Comparison of ENCODE assay signal across 9 mouse cellular contexts in genomic region chr9:37689970-37690686, GRCm38 (mm10). TPM values are rescaled to one million over a fixed set of nuclear protein-coding genes. Genes with fewer than 3 reads are reported as not detected.
A peak's percentile ranks its signal among the peaks of the same experiment; 100 is the strongest.
DNase-seq lines count a peak whose midpoint lies in the region; ATAC-seq and TF ChIP-seq lines count a peak whose summit lies in the region.
"Had no signal": no experiment of that assay in that cellular context is flagged by ENCODE, and none has a peak within 500 bp of the region (broad histone marks: within the 10 kb centered on the region; RNA-seq: fewer than 3 reads in every experiment).

No protein-coding gene starts in this region.

- TF ChIP-seq CTCF in stomach, postnatal 0 days (IDR thresholded peaks at IDR 0.05; ENCODE audit: low read depth), result peak; percentile 76

- no peaks in the 10 kb centered on the region for H3K4me1 ChIP-seq in heart, embryonic 12.5 days (replicated peaks)
- no peaks in the 10 kb centered on the region for H3K4me1 ChIP-seq in stomach, postnatal 0 days (replicated peaks; ENCODE audit: control insufficient read depth, insufficient read depth)

- no peak overlapping the region for H3K27ac ChIP-seq in heart, embryonic 12.5 days (ENCODE audit: poor library complexity, severe bottlenecking)
- H3K27ac ChIP-seq in stomach, postnatal 0 days (replicated peaks), result no peak overlapping the region

- H3K4me3 ChIP-seq in heart, embryonic 12.5 days, result no peak overlapping the region
- H3K4me3 ChIP-seq in stomach, postnatal 0 days (ENCODE audit: low read depth, low read length), result no peak overlapping the region

- ATAC-seq in heart, embryonic 12.5 days (ENCODE audit: insufficient number of reproducible peaks, low FRiP score), result no peak
- ATAC-seq in stomach, postnatal 0 days (ENCODE audit: low FRiP score, low TSS enrichment), result no peak

- TF ChIP-seq EP300 in stomach, postnatal 0 days (optimal IDR thresholded peaks at IDR 0.05), result no peak

- H3K9ac ChIP-seq in heart, embryonic 12.5 days, result no peak overlapping the region
- no peak overlapping the region for H3K9ac ChIP-seq in stomach, postnatal 0 days (ENCODE audit: low read length)

- no peak overlapping the region for H3K4me2 ChIP-seq in heart, embryonic 12.5 days
- no peak overlapping the region for H3K4me2 ChIP-seq in stomach, postnatal 0 days (replicated peaks; ENCODE audit: low read depth)

- DNase-seq in heart, postnatal 4 days, result peak; percentile 26
- peak; percentile 8 for DNase-seq in urinary bladder, postnatal 25 days (ENCODE audit: low spot score)
- no peak for DNase-seq in urinary bladder, adult 18-20 months (ENCODE audit: low spot score in 2 of 2)
- peak; percentile 48 for DNase-seq in forelimb bud, embryonic 11.5 days (ENCODE audit: low read depth, low spot score)
- no peak for DNase-seq in stomach, postnatal 0 days (ENCODE audit: low spot score)
- no peak for DNase-seq in layer of hippocampus, postnatal 25 days (ENCODE audit: extremely low spot score in 1 of 2, low spot score in 1 of 2)
- DNase-seq in heart, adult 9 months (ENCODE audit: low spot score in 2 of 2), result no peak
- DNase-seq: layer of hippocampus, adult 9-11 months had no signal

- H3K9me3 ChIP-seq in heart, embryonic 12.5 days (replicated peaks), result no peaks in the 10 kb centered on the region
- no peaks in the 10 kb centered on the region for H3K9me3 ChIP-seq in stomach, postnatal 0 days (ENCODE audit: control insufficient read depth, low read length)

- H3K36me3 ChIP-seq in heart, embryonic 12.5 days, result no peaks in the 10 kb centered on the region
- no peaks in the 10 kb centered on the region for H3K36me3 ChIP-seq in stomach, postnatal 0 days (ENCODE audit: control insufficient read depth, insufficient read depth, low read length)

- no peaks in the 10 kb centered on the region for H3K27me3 ChIP-seq in heart, embryonic 12.5 days (replicated peaks)
- H3K27me3 ChIP-seq in stomach, postnatal 0 days (ENCODE audit: control insufficient read depth, insufficient read depth, low read length), result no peaks in the 10 kb centered on the region

- WGBS in heart, embryonic 12.5 days, result 55% methylated on average over 5 of the region's 5 CpGs
- WGBS in stomach, postnatal 0 days, result 61% methylated on average over 5 of the region's 5 CpGs

RNA-seq across cellular contexts. Expression of gene Panx3, which starts 21.1 kb away (rescaled TPM):
- not detected for total RNA-seq in heart, postnatal 4 days (2021)
- polyA plus RNA-seq in heart, embryonic 12.5 days (2016; fragmentation: Nextera tagmentation; extraction: Ambion mirVana), result 0.14 TPM in 1 of 2 replicates, not detected in the other
- polyA plus RNA-seq in stomach, postnatal 0 days (2015; fragmentation: Nextera tagmentation; extraction: Ambion mirVana), result 0.15 TPM in 1 of 2 replicates, not detected in the other
- total RNA-seq in layer of hippocampus, postnatal 25 days (2021), result not detected

RNA-seq across cellular contexts. Expression of gene Olfr160, which starts 25.9 kb away (rescaled TPM):
- total RNA-seq in heart, postnatal 4 days (2021), result not detected
- not detected in 2 replicates for polyA plus RNA-seq in heart, embryonic 12.5 days (2016; fragmentation: Nextera tagmentation; extraction: Ambion mirVana)
- polyA plus RNA-seq in stomach, postnatal 0 days (2015; fragmentation: Nextera tagmentation; extraction: Ambion mirVana), result 0.04 TPM in 1 of 2 replicates, not detected in the other
- total RNA-seq in layer of hippocampus, postnatal 25 days (2021), result not detected

RNA-seq across cellular contexts. Expression of gene Tbrg1, which starts 33.0 kb away (rescaled TPM):
- total RNA-seq in heart, postnatal 4 days (2021), result 10 to 100 TPM; 60.8 to 61.8 TPM
- 151 and 162 TPM in 2 replicates for polyA plus RNA-seq in heart, embryonic 12.5 days (2016; fragmentation: Nextera tagmentation; extraction: Ambion mirVana)
- 171 and 180 TPM in 2 replicates for polyA plus RNA-seq in stomach, postnatal 0 days (2015; fragmentation: Nextera tagmentation; extraction: Ambion mirVana)
- total RNA-seq in layer of hippocampus, postnatal 25 days (2021), result 10 to 100 TPM; 47.4 to 49.8 TPM

RNA-seq across cellular contexts. Expression of gene Olfr874, which starts 54.8 kb away (rescaled TPM):
- not detected for total RNA-seq in heart, postnatal 4 days (2021)
- polyA plus RNA-seq in heart, embryonic 12.5 days (2016; fragmentation: Nextera tagmentation; extraction: Ambion mirVana), result not detected in 2 replicates
- polyA plus RNA-seq in stomach, postnatal 0 days (2015; fragmentation: Nextera tagmentation; extraction: Ambion mirVana), result not detected in 2 replicates
- total RNA-seq in layer of hippocampus, postnatal 25 days (2021), result not detected

Comparison
In these comparisons a context has a peak if more than half of its experiments do, and no peak if none do; other contexts are left out.
1. DNase-seq: peak in heart, postnatal 4 days (single experiment), urinary bladder, postnatal 25 days (single experiment) and forelimb bud, embryonic 11.5 days (single experiment); none in urinary bladder, adult 18-20 months (0 of 2), stomach, postnatal 0 days (single experiment), layer of hippocampus, postnatal 25 days (0 of 2) and heart, adult 9 months (0 of 2).